Mouse (Mus musculus): ENCODE results near the gene Ptprd.

DNA sequence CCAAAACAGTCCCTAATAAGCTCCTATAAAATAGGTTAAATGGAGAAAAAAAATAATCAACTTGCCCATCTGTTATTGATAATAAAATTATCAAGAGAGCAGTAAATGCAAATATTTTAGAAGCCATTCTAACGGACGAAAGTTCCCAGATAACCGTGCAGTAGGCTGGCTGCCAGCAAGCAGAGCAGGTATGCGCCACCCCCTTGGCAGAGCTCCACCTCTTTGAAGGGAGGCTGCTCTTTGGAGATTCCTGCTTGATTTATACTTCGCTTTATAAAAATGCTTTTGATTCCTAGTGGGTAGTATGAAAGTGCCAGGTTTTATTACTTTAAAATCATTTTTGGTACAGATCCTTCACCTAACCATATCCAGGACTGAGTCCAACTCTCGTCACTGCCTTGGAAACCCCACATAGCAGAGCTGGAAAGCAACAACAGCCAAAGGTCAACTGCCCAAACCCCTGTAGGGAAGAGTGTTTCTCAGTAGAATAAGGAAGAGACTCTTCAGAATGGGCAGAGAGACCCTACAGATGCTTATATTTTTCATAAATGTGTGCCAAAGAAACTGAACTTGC, 1770.9 kb downstream of the Ptprd start:
- TF ChIP-seq CTCF (conservative IDR thresholded peaks at IDR 0.05; ENCODE audit: low read length), result no peak
- TF ChIP-seq POU5F1 (IDR thresholded peaks at IDR 0.05; ENCODE audit: borderline replicate concordance, low read length), result no peak
